Mouse (Mus musculus): ENCODE results near the gene Hmg20a.

Hmg20a gene

DNA sequence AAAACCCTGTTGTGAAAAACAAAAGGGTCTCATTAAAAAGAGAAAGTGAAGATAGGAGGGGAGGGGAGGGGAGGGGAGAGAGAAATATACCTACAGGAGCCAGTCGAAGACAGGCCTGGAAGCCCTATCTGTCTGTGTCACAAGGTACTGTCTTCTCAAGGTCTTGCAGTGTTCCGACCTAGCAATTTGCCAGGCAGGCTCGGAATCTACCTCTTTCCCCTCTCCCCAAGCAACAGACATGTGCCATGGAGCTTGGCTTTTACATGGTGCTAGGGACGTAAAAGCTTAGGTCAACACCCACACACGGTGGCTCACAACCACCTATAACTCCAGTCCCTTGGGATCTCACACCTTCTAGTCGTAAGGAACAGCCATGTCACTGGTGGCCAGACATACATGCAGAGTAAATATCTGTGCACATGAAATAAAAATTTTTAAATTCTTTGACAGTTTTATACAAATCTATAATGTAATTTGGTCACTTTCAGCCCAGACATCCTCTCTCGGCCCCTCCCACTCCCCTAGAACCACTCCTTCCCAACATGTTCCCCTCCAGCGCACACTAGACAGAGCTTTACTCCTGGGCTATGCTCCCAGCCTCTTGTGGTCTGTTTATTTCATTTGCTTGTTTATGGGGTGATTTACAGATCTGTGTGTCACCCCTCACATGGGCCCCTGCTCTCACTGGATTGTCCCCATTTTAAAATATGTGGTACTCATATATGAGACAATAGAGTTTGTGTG is 81.1 kb downstream of the Hmg20a start:
- DNase-seq = no peak

DNA sequence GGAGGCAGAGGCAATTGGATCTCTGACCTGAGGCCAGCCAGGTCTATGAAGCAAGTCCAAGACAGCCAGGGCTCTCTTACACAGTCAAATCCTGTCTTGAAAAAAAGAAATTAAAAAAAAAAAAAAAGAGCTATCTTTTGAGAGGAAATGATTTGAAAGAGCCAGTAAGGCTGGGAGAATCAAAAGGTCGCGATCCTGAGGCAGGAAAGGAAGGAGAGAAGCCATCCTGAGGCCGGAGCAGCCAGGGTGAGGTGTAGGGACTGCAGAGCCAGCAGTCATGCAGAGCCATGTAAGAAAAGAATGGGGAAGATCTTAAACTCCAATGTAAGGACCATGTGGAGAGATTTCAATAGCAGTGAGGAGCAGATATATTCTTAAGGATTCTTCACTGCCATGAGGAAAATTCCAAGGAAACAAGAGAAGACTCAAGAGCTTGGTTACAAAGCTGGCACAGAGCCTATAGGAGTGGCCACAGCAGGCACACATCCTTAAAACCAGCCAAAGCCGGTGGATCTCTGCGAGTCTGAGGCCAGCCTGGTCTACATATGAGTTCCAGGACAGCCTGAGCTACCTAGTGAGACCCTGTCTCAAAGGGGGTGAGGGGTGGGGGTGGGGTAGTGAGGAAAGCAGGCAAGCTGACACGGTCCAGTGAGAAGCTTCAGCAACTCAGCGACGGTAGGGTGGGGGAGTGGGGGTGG is 82.6 kb downstream of the Hmg20a start:
- peak in 1 of 2 experiments; percentile 36 for DNase-seq

DNA sequence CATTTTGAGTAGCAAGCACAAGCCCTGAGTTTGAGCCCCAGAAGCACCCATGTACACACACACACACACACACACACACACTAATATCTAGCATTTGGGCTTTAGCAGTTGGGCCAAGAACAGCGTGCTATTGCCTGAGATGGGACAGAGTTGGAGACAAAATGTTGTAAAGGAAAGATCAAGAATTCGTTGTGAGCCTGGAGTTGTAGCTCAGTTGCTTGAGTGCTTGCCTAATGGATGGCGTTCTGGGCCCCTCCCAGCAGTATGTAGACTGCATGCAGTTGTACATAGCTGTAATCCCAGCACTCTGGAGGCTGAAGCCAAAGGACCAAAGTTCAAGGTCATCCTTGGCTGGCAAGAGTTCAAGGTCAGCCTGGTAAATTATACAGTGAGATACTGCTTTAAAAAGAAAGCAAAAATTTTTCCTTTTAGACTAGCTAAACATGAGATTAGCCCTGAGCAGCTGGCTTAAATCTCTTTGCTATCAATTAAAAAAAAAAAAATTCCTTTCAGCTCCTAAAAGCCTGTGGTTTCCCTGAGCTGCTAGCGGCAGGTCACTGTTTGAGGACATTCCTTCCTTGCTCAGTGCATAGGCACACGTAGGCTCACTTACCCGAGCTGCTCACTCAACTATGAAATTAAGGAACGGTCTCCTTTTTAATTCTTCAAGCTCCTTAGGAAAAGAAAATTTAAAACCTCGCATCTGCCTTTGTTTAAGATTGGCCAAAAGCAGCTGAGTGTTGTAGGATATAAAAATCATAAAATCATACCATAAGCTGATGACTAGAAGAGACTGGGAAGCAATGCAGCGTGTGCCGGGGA is 83.5 kb downstream of the Hmg20a start:
- DNase-seq = peak; percentile 42 to 53

DNA sequence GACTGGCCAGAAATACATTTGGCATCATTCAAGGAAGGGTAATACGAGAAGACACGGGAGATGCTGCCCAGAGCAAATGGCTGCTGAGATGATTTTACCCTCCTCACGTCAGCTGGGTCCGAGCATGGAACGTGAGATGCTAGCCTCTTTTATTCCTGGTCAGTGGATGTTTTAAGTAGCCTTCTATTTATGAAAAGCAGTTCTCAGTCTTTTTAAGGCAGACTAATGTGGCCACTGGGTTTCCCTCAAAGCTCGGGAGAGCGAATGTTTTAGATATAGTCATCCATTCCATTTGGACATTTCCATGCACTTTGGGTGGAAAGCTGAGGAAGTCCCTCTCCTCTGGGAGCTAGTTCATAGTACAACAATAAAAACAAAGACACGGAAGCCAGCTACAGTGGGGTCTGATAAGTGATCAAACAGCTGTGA is 84.1 kb downstream of the Hmg20a start:
- DNase-seq = peak; percentile 73 to 74

DNA sequence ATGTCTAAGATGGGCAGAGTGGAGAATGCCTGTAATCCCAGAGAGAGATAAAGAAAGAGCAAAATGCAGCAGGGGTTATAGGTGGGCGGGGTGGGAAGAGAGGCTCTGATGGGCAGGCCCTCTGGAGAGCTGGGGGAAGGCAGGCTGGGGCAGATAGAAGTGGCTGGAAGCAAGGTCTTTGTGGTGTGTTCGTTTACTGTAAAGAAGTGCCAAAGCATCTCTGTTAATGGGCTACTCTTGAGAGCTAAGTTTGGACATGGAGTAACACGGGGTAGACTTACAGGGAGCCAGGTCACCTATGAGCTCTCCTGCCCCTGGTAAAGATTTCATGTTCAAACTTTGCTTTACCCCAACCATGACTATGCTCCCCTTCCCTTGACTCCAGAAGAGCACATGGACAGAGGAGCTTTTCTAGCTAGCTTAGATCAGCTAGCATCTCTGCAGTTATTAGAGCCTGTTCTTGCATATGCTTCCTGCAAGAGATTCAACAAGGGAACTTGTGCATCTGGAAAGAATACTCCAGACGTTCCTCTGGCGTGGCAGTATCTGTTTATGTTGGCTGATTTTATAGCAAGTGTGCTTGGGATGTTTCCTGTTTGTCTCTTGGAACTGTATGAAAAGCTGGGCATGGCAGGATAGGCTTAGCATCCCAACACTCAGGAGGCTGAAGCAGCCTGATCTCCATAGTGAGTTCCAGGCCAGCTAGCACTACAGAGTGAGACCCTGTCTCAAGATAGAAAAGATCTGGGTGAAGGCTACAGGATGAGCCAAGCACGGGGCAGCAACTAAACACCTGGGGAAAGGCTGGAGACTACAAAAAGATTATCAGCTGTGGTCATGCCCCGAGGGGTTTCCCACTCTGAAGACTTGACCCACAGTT is 85.5 kb downstream of the Hmg20a start:
- DNase-seq = no peak

DNA sequence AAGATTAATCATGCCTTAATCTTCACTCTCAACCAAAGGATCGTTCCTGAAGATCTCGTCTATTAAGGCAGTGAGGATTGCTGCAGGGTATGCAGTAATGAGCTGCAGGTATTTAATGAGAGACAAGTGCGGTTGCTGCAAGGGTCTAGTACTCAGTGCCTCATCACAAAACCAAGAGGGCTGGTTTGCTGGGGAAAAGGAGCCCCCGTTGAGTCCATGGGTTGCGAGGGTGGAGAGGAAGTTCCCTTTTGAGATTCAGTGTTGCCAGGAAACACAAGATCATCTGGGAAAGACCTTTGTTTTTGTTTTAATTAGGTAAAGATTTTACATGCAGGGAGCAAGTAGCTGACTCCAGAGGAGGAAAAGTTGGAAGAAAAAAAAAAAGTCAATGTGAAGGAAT is 86.1 kb downstream of the Hmg20a start:
- DNase-seq = no peak

DNA sequence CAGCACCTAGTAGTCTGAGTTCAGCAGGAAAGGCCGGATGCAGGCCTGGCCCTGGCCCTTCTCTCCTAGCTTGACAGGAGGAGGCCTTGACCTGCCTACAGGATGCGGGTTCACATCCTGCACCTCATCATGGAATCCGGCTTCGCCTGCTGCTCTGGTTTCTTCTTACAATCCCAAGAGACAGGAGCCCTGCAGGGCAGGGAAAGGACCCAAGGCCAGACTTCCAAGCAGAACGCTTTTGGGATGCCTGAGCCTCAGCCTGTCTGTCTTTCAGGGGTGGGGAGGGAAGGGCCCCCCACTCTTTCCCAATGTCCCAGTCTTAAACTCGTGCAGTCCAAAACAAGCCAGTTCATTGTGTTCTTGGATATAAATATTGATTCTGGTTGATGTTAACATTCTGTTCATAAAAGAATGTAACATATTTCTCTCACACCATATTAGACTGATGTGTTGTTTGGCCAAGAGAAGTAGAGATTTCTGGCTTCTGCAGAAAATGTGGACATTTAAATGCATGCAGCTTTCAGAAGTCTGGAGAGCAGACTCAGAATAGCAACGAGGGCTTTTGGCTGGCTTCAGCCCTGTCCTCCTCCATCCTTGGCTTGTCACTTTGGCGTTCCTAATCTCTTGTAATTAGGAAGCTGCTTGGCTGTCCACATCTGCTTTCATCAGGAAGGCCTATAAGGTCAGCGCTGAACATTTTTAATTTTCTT is 86.8 kb downstream of the Hmg20a start:
- DNase-seq = peak; percentile 23 to 29

DNA sequence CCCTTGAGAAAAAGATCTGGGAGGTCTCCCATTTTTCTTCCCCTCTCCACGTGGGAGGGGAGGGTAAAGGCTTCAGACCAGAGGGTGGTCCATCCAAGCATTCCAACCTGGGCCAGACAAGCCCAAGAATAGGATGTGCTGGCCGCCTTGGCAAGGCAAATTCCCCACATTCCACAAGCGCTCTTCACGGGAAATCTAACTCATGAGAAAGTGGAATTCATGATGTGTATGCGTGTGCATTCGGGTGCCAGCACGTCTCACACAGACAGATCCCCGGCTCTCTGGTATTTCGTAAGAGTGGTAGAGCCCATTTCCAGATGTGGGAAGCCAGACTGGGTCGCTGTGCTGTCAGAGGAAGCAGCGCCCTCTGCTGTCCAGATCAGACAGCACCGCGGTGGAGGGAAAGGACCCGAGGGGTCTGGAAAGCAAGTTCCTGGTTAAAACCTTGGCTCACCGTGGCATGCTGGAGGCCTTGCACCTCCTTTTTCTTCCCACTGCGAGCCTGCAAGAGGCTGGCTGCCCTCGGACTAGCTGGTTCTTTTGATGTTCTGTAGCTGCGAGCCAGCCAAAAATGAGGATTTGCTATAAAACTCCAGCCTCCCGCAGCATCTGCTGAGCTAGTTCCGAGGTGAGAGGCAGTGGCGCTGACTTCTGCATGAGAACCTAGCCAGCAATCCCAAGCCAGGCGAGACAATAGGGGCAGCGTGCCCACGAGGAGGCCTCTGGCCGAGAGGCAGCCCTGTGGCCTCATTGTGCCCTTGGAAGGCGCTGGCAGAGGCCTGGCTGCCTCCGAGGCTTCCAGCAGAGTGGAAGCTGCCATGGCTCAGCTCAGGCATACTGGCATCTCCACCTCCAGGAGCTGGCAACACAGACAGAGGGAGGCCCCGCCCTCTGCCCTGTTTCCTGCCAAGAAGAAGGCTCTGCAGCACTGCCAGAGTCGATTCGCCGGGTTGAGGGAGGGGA is 87.7 kb downstream of the Hmg20a start:
- DNase-seq = peak; percentile 98

DNA sequence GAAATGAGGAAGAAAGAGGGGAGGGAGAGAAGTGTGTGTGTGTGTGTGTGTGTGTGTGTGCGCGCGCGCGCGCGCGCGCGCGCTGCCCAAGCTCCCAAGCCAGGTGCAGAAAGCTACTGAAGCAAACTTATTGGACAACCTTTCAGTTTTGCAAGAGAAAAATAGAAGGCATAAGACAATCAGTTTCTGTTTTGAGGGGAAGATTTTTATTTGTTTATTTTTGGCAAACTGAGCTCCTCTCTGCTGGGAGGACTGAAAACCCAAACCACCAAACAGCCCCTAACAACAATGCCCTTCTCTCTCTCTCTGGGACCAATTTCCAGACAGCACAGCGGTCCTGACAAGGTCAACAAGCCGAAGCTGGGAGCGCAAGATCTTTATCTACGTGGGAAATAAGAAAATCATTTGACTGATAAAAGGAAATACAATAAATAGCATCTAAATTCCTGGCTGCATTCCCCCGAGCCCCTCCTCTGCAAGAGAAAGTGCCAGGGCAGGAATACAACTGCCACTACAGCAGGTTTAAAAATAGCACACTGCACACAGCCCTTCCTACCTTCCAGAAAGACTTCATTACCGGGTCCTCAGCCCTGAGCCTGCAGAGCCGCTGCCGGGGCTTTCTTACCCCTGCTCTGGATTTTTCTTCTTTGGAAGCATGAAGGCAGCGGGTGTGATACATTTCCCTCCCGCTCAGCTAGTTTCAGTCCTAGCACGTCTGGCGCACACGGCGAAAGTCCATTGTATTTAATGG is 88.7 kb downstream of the Hmg20a start:
- peak; percentile 55 to 67 for DNase-seq

DNA sequence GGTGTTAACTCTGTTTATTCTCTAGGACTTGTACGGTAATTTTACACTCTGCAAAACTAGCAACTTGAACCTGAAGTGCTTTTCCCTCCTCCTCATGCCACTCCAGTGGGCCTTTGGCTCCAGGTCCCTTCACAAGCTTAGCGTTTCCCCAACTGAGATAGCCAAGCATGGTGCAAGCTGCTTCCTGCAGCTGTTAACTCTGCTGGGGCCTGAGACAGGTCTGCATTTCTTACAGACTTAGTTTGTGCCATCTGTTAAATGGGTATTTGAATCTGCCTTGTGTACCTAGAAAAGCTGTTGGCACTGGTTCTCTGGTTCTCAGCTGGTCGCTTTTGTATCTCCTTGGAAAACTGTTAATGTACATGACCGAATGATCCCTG is 89.3 kb downstream of the Hmg20a start:
- peak in 1 of 2 experiments; percentile 23 for DNase-seq

DNA sequence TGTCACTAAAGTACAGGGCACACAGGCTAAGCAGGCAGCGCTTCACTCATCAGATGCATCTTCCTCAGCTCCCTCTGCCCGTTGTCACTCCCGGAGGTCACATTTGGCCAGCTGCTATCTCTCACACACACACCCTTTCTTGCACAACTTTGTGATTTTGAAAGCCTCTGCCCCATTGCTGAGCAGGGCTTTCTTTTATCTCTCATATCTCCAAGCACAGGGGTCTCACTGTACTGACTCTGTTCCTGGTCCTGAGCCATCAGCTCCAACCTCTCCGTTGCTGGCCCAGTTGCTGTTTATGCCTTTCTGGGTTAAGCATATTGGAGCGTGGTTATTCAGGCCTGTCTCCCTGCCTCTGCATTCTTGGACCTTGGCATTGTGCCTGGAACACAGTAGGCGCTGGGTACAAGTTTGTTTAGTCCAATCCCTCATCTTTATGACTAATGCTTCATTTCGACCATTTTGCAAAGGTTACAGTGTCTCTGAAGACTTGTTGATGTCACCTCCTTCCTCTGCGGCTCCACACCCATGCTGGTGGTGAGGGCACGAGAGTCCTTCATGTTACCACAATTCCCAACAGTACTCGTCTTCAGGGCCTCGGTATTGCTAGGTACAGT is 90.5 kb downstream of the Hmg20a start:
- DNase-seq = peak; percentile 43 to 49

DNA sequence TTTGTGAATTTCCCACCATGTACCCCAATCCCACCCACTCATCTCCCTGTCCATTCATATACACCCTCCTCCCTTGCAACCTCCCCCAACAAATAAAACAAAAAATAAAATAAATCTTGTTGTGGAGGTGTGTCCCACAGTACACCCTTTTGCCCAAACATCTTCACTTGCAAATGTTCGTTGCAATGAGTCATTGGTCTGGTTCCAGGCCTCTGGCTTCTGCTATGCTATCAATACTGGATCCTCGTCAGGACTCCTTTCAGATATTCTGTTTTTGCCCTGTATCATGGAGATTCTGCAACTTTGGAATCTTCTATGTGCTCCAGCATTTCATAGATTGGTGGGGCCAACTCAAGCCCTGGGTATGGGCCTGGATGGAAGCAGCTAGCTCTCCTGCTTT is 91.9 kb downstream of the Hmg20a start:
- no peak for DNase-seq

DNA sequence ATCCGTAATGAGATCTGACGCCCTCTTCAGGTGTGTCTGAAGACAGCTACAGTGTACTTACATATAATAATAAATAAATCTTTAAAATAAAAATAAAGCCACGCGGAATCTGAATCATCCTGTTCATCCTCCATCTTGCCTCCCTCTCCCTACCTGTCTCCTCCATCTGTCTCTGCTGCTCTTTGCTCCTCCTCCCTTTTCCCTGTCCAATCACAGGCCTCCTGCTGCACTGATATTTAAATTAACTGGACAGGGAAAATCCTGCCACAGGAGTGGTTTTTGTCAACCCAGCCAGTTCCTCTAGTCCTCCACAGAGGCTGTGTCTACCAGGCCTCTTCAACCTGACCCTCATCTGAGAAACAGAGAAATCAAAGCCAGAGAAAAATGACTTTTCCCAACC is 94.1 kb downstream of the Hmg20a start:
- DNase-seq = no peak

DNA sequence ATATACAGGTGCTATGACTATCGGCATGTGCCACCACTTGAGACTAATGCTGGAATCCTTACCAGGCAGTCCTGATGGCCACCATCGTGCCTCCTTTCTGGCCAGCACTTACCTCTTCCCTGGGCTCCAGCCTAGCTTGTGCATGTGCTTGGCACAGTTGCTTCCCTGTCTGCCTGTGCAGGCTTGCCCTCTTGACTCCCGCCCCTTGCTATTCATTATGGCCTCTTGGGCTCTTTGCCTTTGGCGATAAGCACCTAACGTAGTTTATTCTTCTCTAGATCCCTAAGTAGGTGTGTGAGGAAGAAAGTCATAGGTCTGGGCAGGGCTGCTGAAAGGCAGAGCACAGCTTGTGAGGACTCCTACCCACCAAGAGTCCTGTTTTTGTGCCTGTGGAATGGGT is 96.7 kb downstream of the Hmg20a start:
- no peak for DNase-seq

DNA sequence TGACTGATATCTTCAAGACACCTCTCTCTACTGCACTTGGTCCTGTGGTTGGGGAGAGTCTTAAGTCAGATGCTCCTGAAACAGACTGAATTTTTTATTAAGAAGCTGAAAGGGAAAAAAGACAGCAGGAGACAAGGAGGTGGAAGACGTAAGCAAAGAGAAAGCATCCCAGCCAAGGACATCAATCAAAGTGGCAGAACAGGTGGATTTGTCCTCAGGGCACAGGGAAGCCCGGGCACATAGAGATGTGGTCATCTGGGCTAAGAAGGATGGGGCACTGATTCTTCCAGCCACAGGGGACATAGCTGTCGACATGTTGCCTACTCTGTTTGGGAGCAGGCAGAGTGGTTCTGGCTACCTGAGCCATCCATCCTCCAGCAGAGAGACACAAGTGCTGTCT is 97.8 kb downstream of the Hmg20a start:
- DNase-seq = no peak

DNA sequence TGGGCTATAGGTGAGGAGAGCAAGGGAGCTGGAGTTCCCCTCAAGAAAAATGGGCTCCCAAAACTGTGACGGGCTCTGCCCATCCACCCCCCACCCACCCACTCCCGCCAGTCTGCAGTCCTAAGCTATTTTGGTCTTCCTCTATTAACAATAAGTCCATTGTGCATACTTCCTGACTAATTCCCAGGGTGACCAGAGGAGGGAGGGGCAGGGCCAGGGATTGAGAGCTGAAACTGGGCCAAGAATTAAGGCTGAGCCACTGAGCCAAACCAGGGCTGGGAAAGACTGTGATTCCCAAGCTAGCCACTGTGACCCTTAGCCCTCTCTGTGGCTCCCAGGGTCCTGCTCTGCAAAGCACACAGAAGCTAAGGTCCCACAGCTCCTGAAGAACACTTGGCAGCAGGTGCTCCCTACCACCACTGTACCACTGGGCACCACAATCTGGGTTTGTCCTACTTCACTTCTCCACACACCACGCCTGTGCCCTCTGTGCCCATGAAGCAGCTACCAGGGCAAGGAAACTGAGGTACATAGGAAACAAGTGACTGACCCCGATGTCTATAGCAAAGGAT is 98.4 kb downstream of the Hmg20a start:
- peak in 1 of 2 experiments; percentile 37 for DNase-seq

DNA sequence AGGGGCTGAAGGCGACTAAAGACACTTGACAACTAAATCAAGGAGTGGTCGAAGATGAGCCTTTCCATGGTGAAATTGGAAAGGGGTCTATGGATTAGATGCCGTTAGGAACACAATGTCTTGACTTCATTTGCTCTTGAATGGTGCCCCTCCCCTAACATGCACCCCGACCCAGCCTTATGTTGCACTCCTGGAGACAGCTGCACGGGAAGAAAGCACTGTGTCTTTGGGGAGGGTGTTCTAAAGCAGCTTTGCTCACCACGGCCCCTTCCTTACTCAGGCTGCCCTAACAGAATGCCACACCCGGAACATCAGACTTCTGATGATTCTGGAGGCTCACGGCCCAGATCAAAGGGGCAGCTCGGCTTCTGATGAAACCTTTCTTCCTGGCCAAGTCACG is 103.9 kb downstream of the Hmg20a start:
- no peak for DNase-seq

DNA sequence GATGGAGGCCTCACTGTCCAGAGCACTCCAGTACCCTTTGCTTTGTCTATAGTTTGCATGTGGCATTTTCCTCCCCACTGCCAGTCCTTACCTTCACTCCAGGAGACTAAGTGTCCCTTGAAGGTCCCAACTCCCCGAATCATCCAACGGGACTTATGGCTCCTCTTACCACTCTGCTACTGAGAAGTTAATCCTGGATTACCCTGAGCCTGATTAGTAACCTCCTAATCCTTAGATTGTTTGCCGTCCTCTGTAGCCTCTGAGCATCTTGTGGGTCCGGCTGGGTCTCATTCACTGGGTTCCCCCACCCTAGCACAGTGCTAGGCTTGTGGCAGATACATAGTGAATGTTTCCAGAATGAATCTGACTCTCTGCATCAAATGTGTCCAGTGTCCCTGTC is 109.5 kb downstream of the Hmg20a start:
- DNase-seq = no peak

DNA sequence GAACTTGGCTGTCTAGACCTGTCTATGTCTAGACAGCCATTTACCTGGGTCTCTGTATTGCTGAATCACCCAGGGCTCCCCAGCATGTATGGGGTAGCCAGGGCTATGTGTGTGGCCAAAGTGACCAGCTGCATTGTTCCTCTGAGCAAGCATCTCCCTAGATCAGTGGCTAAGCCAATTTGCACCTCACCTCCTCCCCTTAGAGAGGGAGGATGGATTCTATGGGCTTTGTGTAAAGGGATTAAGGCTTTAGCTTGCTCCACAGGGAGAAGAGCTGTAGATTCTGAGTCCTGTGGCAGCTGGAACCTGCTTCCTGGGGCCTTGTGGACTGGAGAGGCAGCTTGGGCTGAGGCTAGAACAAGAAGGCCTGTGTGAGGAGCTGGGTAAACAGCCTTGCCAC is 113.6 kb downstream of the Hmg20a start:
- DNase-seq = no peak
